Mouse (Mus musculus): ENCODE results near the gene Cacng3. TPM values are rescaled to one million over a fixed set of nuclear protein-coding genes. Genes with fewer than 3 reads are reported as not detected.

The Cacng3 gene
- polyA plus RNA-seq, 1 experiment from 2014 or later: 0.64 TPM

DNA sequence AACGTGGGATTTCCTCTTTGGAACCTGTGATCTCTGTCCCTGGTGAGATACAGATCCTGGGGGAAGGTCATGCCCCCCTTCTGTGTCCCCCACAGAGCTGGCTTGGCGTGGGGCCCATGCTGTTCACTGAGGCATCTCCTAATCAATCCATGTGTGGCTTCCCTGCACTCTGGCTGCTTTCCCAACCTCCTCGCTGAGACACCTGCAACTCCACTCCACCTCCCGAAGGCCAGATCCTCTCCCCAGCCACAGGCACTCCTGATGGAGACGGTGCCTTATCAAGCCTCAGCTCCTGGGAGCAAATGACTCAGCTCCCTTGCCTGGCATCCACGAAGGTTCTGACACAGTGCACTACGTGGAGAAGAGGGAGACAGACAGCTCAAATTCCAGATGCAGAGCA, 58.6 kb downstream of the Cacng3 start:
- no peaks in the 10 kb centered on the region for H3K27me3 ChIP-seq (ENCODE audit: control insufficient read depth, insufficient read depth, low read length)
- no peak for ATAC-seq (replicated peaks; ENCODE audit: insufficient number of reproducible peaks, low FRiP score, low TSS enrichment)

DNA sequence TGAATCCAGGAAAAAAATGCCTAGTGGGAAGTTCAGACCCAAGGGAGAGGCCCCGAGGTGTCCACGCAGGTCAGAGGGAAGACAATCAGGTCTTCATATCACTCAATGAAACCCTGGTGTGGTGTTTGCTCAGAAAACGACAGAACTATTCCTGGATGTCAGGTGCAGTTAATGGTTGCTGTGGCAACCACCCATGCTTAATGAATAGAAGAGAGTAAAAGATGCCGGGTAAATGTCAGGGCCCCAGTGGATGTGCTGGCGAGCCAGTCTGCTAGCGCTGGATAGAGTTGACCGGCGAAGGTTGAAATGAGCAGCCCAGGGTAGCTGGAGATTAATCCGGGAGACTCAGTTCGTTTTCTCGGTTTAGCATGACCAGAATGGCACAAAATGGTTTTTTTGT, 65.0 kb downstream of the Cacng3 start:
- no peaks in the 10 kb centered on the region for H3K36me3 ChIP-seq (ENCODE audit: control insufficient read depth, insufficient read depth, low read length)
- H3K4me1 ChIP-seq (ENCODE audit: control insufficient read depth, insufficient read depth, low read length): no peaks in the 10 kb centered on the region
- H3K27ac ChIP-seq (ENCODE audit: low read depth, low read length): no peak overlapping the region
- ATAC-seq (replicated peaks; ENCODE audit: insufficient number of reproducible peaks, low FRiP score, low TSS enrichment): no peak
- WGBS (ENCODE audit: insufficient replicate concordance): 76% methylated on average over 11 of the region's 11 CpGs
- H3K4me2 ChIP-seq: no peak overlapping the region
- no peaks in the 10 kb centered on the region for H3K9me3 ChIP-seq (replicated peaks; ENCODE audit: control insufficient read depth, low read length)
- no peaks in the 10 kb centered on the region for H3K27me3 ChIP-seq (ENCODE audit: control insufficient read depth, insufficient read depth, low read length)
- H3K4me3 ChIP-seq (ENCODE audit: low read depth, low read length): no peak overlapping the region
- H3K9ac ChIP-seq (ENCODE audit: low read depth, low read length): no peak overlapping the region

More for the DNA sequence above, 58.6 kb downstream of the Cacng3 start:
- H3K36me3 ChIP-seq (ENCODE audit: control insufficient read depth, insufficient read depth, low read length): no peaks in the 10 kb centered on the region
- no peaks in the 10 kb centered on the region for H3K9me3 ChIP-seq (replicated peaks; ENCODE audit: control insufficient read depth, low read length)
- H3K4me3 ChIP-seq (ENCODE audit: low read depth, low read length): no peak overlapping the region
- no peaks in the 10 kb centered on the region for H3K4me1 ChIP-seq (ENCODE audit: control insufficient read depth, insufficient read depth, low read length)
- no peak overlapping the region for H3K4me2 ChIP-seq
- H3K9ac ChIP-seq (ENCODE audit: low read depth, low read length): no peak overlapping the region
- WGBS (ENCODE audit: insufficient replicate concordance): 22% methylated on average over 7 of the region's 7 CpGs
- H3K27ac ChIP-seq (ENCODE audit: low read depth, low read length): no peak overlapping the region

DNA sequence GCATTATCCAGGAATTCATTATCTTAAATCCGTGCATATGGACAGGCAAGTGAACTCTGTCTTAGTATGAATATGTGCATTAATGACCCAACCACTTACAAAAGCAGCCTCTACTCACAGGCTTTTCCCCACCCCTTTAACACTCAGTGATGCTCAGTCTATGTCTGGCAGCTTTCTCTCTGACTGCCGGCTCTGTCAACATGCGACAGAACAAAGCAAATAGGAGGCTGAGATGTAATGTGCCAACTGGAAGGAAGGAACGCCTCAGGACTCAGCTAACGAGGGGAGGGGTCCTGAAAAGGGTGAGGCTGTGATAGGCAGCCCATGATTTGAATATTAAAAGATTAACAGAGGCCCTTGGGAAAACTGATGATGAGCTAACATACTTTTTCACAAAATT, 68.2 kb downstream of the Cacng3 start:
- no peaks in the 10 kb centered on the region for H3K4me1 ChIP-seq (ENCODE audit: control insufficient read depth, insufficient read depth, low read length)
- ATAC-seq (replicated peaks; ENCODE audit: insufficient number of reproducible peaks, low FRiP score, low TSS enrichment): no peak
- WGBS (ENCODE audit: insufficient replicate concordance): 47% methylated on average over 5 of the region's 5 CpGs
- H3K4me3 ChIP-seq (ENCODE audit: low read depth, low read length): no peak overlapping the region
- H3K27ac ChIP-seq (ENCODE audit: low read depth, low read length): no peak overlapping the region
- H3K27me3 ChIP-seq (ENCODE audit: control insufficient read depth, insufficient read depth, low read length): no peaks in the 10 kb centered on the region
- H3K9ac ChIP-seq (ENCODE audit: low read depth, low read length): no peak overlapping the region
- no peaks in the 10 kb centered on the region for H3K9me3 ChIP-seq (replicated peaks; ENCODE audit: control insufficient read depth, low read length)
- no peaks in the 10 kb centered on the region for H3K36me3 ChIP-seq (ENCODE audit: control insufficient read depth, insufficient read depth, low read length)
- H3K4me2 ChIP-seq: no peak overlapping the region

DNA sequence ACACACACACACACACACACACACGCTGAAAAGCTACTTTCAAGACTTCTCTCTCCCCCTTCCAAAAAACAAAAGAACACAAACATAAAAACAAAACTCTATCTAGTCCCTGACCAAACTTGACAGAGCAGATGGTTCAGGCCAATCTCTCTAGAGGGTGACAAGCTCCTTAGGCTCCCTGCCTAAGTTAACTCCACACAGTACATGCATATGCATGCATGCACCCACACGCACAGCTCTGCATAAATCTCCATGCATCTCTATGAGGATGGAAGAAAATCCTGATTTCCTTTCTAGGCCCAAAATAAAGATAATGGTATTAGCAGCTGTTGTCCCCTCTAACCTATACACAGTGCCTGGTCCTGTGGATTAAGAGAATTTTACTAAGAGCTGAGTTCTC, 70.4 kb downstream of the Cacng3 start:
- no peak for ATAC-seq (replicated peaks; ENCODE audit: insufficient number of reproducible peaks, low FRiP score, low TSS enrichment)
- Histone ChIP-seq H3K9ac (ENCODE audit: low read depth, low read length) (no peak overlapping the region), H3K4me1 (ENCODE audit: control insufficient read depth, insufficient read depth, low read length) (no peaks in the 10 kb centered on the region), H3K9me3 (replicated peaks; ENCODE audit: control insufficient read depth, low read length) (no peaks in the 10 kb centered on the region), H3K36me3 (ENCODE audit: control insufficient read depth, insufficient read depth, low read length) (no peaks in the 10 kb centered on the region), H3K27me3 (ENCODE audit: control insufficient read depth, insufficient read depth, low read length) (no peaks in the 10 kb centered on the region), H3K4me2 (no peak overlapping the region), H3K27ac (ENCODE audit: low read depth, low read length) (no peak overlapping the region), H3K4me3 (ENCODE audit: low read depth, low read length) (no peak overlapping the region)
- WGBS (ENCODE audit: insufficient replicate concordance): 83% methylated on average over 2 of the region's 2 CpGs

DNA sequence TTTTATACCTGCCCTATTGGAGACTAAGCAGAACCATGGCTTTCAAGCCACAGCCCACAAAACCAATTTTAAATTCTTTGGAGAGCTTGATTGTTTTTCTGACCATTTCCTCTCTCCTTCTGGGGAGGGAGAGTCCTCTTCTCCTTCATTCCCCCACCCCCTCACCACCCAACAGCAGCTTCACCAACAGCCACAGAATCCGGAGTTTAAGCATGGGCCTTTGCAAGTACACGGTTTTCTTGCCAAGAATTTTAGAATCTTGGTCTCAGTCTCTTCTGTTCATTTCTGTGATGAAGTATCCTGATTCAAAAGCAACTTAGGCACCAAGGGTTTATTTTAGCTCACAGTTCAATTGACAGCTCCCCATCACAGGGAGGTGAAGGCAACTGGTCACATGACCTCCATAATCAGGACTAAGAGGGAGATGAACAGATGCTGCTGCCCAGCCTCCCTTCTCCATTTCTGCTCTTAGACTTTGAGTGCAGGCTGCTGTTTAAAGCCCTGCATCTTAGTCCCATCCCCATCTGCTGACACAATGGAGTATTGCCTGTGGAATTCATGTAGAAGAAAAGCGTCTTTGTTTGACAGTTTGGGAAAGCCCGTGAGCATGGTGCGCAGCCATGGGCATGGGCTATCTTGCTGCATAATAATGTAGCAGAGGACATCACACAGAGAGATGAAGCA, 85.8 kb downstream of the Cacng3 start:
- no peaks in the 10 kb centered on the region for H3K4me1 ChIP-seq (ENCODE audit: control insufficient read depth, insufficient read depth, low read length)
- WGBS (ENCODE audit: insufficient replicate concordance): 77% methylated on average over 5 of the region's 5 CpGs
- ATAC-seq (replicated peaks; ENCODE audit: insufficient number of reproducible peaks, low FRiP score, low TSS enrichment): no peak
- H3K27me3 ChIP-seq (ENCODE audit: control insufficient read depth, insufficient read depth, low read length): no peaks in the 10 kb centered on the region
- H3K9me3 ChIP-seq (replicated peaks; ENCODE audit: control insufficient read depth, low read length): no peaks in the 10 kb centered on the region
- no peaks in the 10 kb centered on the region for H3K36me3 ChIP-seq (ENCODE audit: control insufficient read depth, insufficient read depth, low read length)
- no peak overlapping the region for H3K9ac ChIP-seq (ENCODE audit: low read depth, low read length)
- H3K4me3 ChIP-seq (ENCODE audit: low read depth, low read length): no peak overlapping the region
- no peak overlapping the region for H3K4me2 ChIP-seq
- no peak overlapping the region for H3K27ac ChIP-seq (ENCODE audit: low read depth, low read length)

DNA sequence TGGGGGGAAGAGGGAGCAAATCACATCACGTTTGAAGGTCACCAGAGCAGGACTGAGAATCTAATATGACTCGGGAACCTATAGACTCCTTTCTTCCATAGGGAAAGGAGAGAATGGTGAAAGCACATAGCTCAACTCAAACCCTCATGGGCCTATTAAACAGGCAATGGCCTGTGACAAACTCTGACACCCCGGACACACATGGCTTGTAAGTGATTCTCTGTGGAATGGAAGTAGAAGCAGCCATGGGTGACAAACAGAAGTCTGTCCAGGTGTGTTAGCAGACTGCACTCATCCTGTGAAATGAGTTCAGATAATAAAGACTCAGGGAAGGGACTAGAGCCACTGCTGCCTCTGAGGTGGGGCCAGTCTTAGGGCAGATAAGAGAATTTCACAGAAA, 88.4 kb downstream of the Cacng3 start:
- ATAC-seq (replicated peaks; ENCODE audit: insufficient number of reproducible peaks, low FRiP score, low TSS enrichment): no peak

DNA sequence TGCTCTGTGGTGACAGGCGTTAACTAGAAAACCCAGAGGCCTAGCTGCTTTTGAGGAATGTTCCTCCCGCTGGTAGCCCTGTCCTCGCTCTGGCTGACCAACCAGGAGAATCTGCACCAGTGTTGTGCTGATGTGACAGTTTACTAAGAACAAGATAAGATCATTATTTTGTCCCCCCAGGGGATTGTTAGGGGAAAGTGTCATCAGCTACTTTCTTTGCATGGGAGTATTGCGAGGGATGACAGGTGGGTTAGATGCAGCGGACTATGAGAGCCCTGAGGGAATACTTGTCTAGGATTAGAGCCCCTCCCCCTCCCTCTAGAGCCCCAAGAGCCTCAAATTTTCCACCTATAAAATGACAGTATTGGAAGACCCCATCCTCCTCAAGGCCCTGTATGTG, 94.2 kb downstream of the Cacng3 start:
- Histone ChIP-seq H3K9ac (ENCODE audit: low read depth, low read length) (no peak overlapping the region), H3K4me3 (ENCODE audit: low read depth, low read length) (no peak overlapping the region), H3K9me3 (replicated peaks; ENCODE audit: control insufficient read depth, low read length) (no peaks in the 10 kb centered on the region; the same call in 1 of the 2 replicates), H3K4me2 (no peak overlapping the region), H3K27me3 (ENCODE audit: control insufficient read depth, insufficient read depth, low read length) (no peaks in the 10 kb centered on the region), H3K4me1 (ENCODE audit: control insufficient read depth, insufficient read depth, low read length) (no peaks in the 10 kb centered on the region), H3K36me3 (ENCODE audit: control insufficient read depth, insufficient read depth, low read length) (no peaks in the 10 kb centered on the region), H3K27ac (ENCODE audit: low read depth, low read length) (no peak overlapping the region)
- no peak for ATAC-seq (replicated peaks; ENCODE audit: insufficient number of reproducible peaks, low FRiP score, low TSS enrichment)
- 59% methylated on average over 5 of the region's 5 CpGs for WGBS (ENCODE audit: insufficient replicate concordance)

More for the DNA sequence above, 88.4 kb downstream of the Cacng3 start:
- H3K4me3 ChIP-seq (ENCODE audit: low read depth, low read length): no peak overlapping the region
- H3K4me1 ChIP-seq (ENCODE audit: control insufficient read depth, insufficient read depth, low read length): no peaks in the 10 kb centered on the region
- H3K9me3 ChIP-seq (replicated peaks; ENCODE audit: control insufficient read depth, low read length): no peaks in the 10 kb centered on the region; the same call in 1 of the 2 replicates
- no peak overlapping the region for H3K4me2 ChIP-seq
- H3K27ac ChIP-seq (ENCODE audit: low read depth, low read length): no peak overlapping the region
- H3K27me3 ChIP-seq (ENCODE audit: control insufficient read depth, insufficient read depth, low read length): no peaks in the 10 kb centered on the region
- 73% methylated on average over 3 of the region's 3 CpGs for WGBS (ENCODE audit: insufficient replicate concordance)
- H3K9ac ChIP-seq (ENCODE audit: low read depth, low read length): no peak overlapping the region
- H3K36me3 ChIP-seq (ENCODE audit: control insufficient read depth, insufficient read depth, low read length): no peaks in the 10 kb centered on the region

DNA sequence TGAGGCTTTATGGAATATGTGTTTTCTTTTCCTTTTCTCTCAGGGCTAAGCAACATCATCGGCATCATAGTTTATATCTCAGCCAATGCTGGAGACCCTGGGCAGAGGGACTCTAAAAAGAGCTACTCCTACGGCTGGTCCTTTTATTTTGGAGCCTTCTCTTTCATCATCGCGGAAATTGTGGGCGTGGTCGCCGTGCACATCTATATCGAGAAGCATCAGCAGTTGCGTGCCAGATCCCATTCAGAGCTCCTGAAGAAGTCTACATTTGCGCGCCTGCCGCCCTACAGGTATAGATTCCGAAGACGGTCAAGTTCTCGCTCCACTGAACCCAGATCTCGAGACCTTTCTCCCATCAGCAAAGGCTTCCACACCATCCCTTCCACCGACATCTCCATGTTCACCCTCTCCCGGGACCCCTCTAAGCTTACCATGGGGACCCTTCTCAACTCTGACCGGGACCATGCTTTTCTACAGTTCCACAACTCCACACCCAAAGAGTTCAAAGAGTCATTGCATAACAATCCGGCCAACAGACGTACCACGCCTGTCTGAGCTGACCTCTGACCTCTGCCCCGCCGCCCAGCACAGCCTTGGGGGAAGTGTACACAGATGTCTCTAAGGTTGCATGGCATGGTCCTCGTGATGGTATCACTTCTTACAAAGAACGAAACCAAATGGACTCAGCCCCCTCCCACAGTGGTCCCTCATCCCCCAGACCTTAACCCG, 98.2 kb downstream of the Cacng3 start:
- Histone ChIP-seq H3K36me3 (ENCODE audit: control insufficient read depth, insufficient read depth, low read length) (no peaks in the 10 kb centered on the region), H3K4me1 (ENCODE audit: control insufficient read depth, insufficient read depth, low read length) (no peaks in the 10 kb centered on the region), H3K9ac (ENCODE audit: low read depth, low read length) (no peak overlapping the region), H3K4me3 (ENCODE audit: low read depth, low read length) (no peak overlapping the region), H3K27ac (ENCODE audit: low read depth, low read length) (no peak overlapping the region), H3K4me2 (no peak overlapping the region), H3K9me3 (replicated peaks; ENCODE audit: control insufficient read depth, low read length) (no peaks in the 10 kb centered on the region), H3K27me3 (ENCODE audit: control insufficient read depth, insufficient read depth, low read length) (no peaks in the 10 kb centered on the region)
- 86% methylated on average over 27 of the region's 27 CpGs for WGBS (ENCODE audit: insufficient replicate concordance)
- no peak for ATAC-seq (replicated peaks; ENCODE audit: insufficient number of reproducible peaks, low FRiP score, low TSS enrichment)

DNA sequence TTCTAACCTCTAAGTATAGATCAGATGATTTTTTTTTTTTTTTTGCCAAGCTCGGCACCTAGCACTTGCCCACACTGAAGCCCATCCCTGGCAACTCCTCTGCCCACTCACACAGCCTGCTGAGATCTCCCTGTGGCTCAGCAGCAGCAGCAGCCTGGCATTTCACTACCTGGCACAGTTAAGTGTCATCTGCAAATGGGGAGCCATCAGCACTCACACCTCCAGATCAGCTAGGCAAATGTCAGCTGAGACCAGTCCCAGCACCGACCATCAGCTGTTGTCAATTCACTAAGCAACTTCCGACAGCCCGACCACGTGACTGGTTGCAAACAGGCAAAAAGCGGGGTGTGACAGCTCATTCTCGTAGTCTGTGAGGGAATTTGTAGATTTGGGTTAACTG, 109.3 kb downstream of the Cacng3 start:
- no peak overlapping the region for H3K4me2 ChIP-seq
- ATAC-seq (replicated peaks; ENCODE audit: insufficient number of reproducible peaks, low FRiP score, low TSS enrichment): no peak
- no peak overlapping the region for H3K4me3 ChIP-seq (ENCODE audit: low read depth, low read length)
- no peaks in the 10 kb centered on the region for H3K9me3 ChIP-seq (replicated peaks; ENCODE audit: control insufficient read depth, low read length)
- H3K27me3 ChIP-seq (ENCODE audit: control insufficient read depth, insufficient read depth, low read length): no peaks in the 10 kb centered on the region
- no peak overlapping the region for H3K27ac ChIP-seq (ENCODE audit: low read depth, low read length)
- no peaks in the 10 kb centered on the region for H3K4me1 ChIP-seq (ENCODE audit: control insufficient read depth, insufficient read depth, low read length)
- H3K36me3 ChIP-seq (ENCODE audit: control insufficient read depth, insufficient read depth, low read length): no peaks in the 10 kb centered on the region
- WGBS (ENCODE audit: insufficient replicate concordance): 61% methylated on average over 7 of the region's 7 CpGs
- H3K9ac ChIP-seq (ENCODE audit: low read depth, low read length): no peak overlapping the region

Measured in heart, embryonic 11.5 days (tissue).